Mouse (Mus musculus): ENCODE data around the gene Gm28269.

- TF ChIP-seq CTCF (IDR thresholded peaks at IDR 0.05; ENCODE audit: low read depth, low read length) (no peak), POLR2A (IDR thresholded peaks at IDR 0.05; ENCODE audit: borderline replicate concordance, low read depth, low read length) (no peak)
Measured at GRCm38 (mm10) chrX:21695687-21696086, 49.2 kb downstream of the Gm28269 start.
